Mouse (Mus musculus): ENCODE results near the gene 1110002E22Rik. TPM values are rescaled to one million over a fixed set of nuclear protein-coding genes. Genes with fewer than 3 reads are reported as not detected.

The 1110002E22Rik gene
- polyA plus RNA-seq, 1 experiment from 2014 or later, result 0.03 TPM

DNA sequence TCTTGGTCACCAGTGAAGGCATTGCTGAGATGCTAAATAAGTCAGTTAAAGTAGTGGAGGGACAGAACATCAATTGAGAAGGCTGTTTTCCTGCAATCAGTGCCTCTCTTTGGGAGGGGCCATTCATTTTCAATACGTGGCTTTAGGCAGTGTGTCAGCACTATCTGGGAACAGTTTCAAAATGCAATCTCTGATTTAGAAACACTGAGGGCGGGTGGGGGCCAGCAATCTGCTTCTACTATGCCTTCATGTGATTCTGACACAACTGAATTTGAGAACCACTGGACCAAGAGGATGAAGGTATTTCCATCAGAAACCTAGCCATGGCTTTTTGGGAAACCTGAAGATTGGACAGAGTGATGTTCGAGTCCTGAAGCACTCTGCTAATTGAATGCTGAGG is 30.4 kb downstream of the 1110002E22Rik start:
- H3K36me3 ChIP-seq, result peaks cover 6% of the 10 kb centered on the region; the same call in 1 of the 2 replicates
- H3K4me2 ChIP-seq (replicated peaks), result no peak overlapping the region
- no peaks in the 10 kb centered on the region for H3K9me3 ChIP-seq
- no peaks in the 10 kb centered on the region for H3K27me3 ChIP-seq
- H3K4me1 ChIP-seq (replicated peaks), result peaks cover 8% of the 10 kb centered on the region
- no peak for ATAC-seq
- no peak overlapping the region for H3K9ac ChIP-seq (replicated peaks)
- 85% methylated on average over 3 of the region's 3 CpGs for WGBS
- H3K4me3 ChIP-seq (replicated peaks), result no peak overlapping the region
- no peak overlapping the region for H3K27ac ChIP-seq

DNA sequence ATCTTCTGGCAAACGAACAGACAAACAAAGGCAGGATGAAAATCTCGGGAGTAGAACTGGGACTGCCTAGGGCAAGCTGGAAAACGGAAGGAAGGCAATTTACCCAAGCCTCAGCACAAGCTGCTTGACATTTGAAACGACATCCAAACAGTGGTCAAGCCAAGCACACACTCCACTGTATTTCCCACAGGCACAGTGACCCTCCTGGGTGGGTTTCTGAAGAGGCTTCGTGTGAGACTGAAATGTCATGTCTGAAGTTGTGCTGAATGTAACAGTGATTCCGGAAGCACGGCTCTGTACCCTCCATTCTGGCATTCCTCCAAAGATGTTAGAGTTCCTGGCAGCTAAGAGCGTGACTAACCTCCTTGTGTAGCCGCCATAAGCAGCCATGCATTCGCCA is 30.9 kb downstream of the 1110002E22Rik start:
- H3K4me2 ChIP-seq (replicated peaks), result no peak overlapping the region

DNA sequence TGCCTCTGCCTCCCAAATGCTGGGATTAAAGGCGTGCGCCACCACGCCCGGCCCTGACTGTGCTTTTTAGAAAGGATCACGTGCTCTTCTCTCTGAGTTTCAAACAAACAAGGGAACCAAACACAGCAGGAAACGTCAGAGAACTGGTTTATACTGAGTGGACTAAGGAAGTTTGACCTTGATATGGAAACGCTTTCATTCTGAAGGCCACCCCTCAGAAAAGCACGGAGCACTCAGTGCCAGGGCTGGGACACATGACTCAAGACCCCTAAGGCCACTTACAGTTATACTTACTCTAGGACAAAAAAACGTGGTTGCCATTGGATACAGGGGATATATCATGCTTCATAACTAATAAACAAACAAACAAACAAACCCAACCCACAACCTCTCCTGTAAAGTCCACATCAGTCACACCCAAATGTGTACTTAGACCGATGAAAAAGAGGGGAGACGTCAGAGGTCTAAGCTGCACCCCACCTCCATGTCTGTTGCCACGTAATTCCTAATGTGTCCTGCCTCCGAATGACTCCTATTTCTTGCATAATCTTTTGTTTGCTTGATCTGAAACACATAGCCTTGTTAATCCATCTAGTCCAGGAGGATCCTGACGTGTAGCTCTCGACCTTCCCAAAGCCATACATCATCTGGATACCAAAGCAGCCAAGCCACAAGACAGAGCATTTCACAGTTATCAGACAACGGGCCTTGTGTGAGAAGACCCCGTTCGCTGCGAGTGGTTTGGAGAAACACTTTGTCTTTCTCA is 31.6 kb downstream of the 1110002E22Rik start:
- 87% methylated on average over 19 of the region's 19 CpGs for WGBS
- Histone ChIP-seq H3K27ac (no peak overlapping the region), H3K4me2 (replicated peaks) (no peak overlapping the region), H3K4me3 (replicated peaks) (no peak overlapping the region), H3K36me3 (peaks cover 6% of the 10 kb centered on the region; the same call in 1 of the 2 replicates), H3K27me3 (no peaks in the 10 kb centered on the region), H3K9ac (replicated peaks) (no peak overlapping the region), H3K9me3 (no peaks in the 10 kb centered on the region), H3K4me1 (replicated peaks) (peaks cover 8% of the 10 kb centered on the region)
- peak; percentile 22; the same call in 1 of the 2 replicates for ATAC-seq

More for the DNA sequence above, 30.9 kb downstream of the 1110002E22Rik start:
- Histone ChIP-seq H3K27me3 (no peaks in the 10 kb centered on the region), H3K27ac (no peak overlapping the region), H3K9ac (replicated peaks) (no peak overlapping the region), H3K4me1 (replicated peaks) (peaks cover 8% of the 10 kb centered on the region), H3K36me3 (peaks cover 6% of the 10 kb centered on the region; the same call in 1 of the 2 replicates), H3K9me3 (no peaks in the 10 kb centered on the region), H3K4me3 (replicated peaks) (no peak overlapping the region)
- WGBS, result 77% methylated on average over 10 of the region's 10 CpGs
- peak; percentile 66 for ATAC-seq

DNA sequence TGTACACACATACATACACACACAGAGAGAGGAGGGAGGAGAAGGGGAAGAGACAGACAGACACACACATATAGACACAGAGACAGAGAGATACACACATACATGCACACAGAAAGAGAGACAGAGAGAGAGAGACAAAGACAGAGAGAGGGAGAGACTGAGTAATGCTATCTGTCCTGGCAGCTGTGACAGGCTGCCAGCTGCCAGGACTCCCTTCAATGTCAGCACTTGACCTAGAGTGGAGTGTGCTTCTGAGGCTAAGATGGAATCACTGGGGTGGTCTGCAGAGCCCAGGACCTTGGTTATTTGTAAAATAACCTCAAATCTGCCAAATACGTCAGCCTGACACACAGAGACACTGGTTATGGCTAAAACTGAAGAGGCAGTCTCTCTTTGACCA is 32.9 kb downstream of the 1110002E22Rik start:
- Histone ChIP-seq H3K27me3 (no peaks in the 10 kb centered on the region), H3K4me2 (replicated peaks) (no peak overlapping the region), H3K4me3 (replicated peaks) (no peak overlapping the region), H3K9ac (replicated peaks) (no peak overlapping the region), H3K27ac (no peak overlapping the region), H3K36me3 (peaks cover 6% of the 10 kb centered on the region; the same call in 1 of the 2 replicates), H3K9me3 (no peaks in the 10 kb centered on the region), H3K4me1 (replicated peaks) (peaks cover 8% of the 10 kb centered on the region)
- no peak for ATAC-seq
- WGBS, result 61% methylated on average over 1 of the region's 1 CpGs

DNA sequence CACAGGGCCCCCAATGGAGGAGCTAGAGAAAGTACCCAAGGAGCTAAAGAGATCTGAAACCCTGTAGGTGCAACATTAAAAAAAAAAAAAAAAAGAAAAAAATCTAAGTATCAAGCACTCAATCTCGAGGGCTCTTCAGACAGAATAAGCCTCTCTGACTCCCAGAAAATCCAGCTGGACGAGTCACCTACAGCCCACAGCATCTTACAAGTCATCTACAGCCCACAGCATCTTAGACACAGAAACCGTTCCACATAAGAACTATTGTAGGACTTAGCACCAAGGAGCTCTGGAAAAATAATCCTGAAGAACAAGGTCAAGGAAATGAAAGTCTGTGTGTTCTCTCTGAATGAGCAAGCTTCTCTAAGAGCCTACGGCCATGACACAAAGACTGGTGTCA is 37.1 kb downstream of the 1110002E22Rik start:
- 83% methylated on average over 4 of the region's 4 CpGs for WGBS
- Histone ChIP-seq H3K9ac (replicated peaks) (no peak overlapping the region), H3K9me3 (no peaks in the 10 kb centered on the region), H3K36me3 (no peaks in the 10 kb centered on the region), H3K4me2 (replicated peaks) (no peak overlapping the region), H3K27ac (no peak overlapping the region), H3K4me1 (replicated peaks) (peaks cover 8% of the 10 kb centered on the region), H3K4me3 (replicated peaks) (no peak overlapping the region), H3K27me3 (no peaks in the 10 kb centered on the region)
- ATAC-seq, result no peak

DNA sequence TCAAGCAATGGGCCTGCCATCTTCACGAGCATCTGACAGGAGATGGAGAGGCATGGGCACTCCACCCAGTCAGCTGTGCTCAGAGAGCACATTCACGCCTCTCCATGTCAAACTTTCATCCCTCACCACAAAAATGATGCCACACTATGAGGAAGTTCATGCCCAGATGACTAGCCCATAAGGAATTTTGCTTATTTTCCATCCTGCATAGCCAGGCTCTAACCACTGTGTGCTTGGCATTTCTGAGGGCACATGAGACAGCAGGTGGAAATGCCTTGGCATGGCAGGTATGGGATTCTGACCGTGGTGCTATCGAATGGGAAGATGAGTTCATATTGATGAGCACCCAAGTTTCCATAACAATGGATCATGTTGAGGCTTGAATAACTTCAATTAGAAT is 38.8 kb downstream of the 1110002E22Rik start:
- no peak overlapping the region for H3K27ac ChIP-seq
- no peaks in the 10 kb centered on the region for H3K27me3 ChIP-seq
- no peak overlapping the region for H3K4me2 ChIP-seq (replicated peaks)
- H3K4me3 ChIP-seq (replicated peaks), result no peak overlapping the region
- no peak overlapping the region for H3K9ac ChIP-seq (replicated peaks)
- 93% methylated on average over 4 of the region's 4 CpGs for WGBS
- H3K4me1 ChIP-seq (replicated peaks), result no peaks in the 10 kb centered on the region
- H3K36me3 ChIP-seq, result no peaks in the 10 kb centered on the region
- no peak for ATAC-seq
- H3K9me3 ChIP-seq, result no peaks in the 10 kb centered on the region

DNA sequence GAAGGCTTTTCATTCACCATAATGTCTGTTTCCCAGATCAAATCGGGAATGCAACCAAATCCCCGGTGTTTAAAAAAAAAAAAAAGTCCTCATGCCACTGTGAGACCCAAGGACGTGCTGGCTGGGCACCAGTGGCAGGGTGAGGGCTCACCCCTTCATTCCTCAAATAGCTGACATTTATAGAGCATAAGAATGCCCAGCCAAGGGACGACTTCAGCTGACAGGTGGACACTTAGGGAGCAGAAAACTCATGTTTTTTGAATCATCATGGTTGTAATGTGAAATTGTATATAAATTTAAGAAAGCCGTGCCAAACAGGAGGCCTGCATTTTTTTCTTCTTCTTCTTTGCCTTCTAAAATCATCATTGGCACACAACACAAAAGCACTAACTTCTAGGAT is 40.2 kb downstream of the 1110002E22Rik start:
- 69% methylated on average over 5 of the region's 5 CpGs for WGBS
- Histone ChIP-seq H3K9ac (replicated peaks) (no peak overlapping the region), H3K4me1 (replicated peaks) (no peaks in the 10 kb centered on the region), H3K4me2 (replicated peaks) (no peak overlapping the region), H3K27me3 (no peaks in the 10 kb centered on the region), H3K4me3 (replicated peaks) (no peak overlapping the region), H3K27ac (no peak overlapping the region), H3K36me3 (no peaks in the 10 kb centered on the region), H3K9me3 (no peaks in the 10 kb centered on the region)
- ATAC-seq, result no peak

DNA sequence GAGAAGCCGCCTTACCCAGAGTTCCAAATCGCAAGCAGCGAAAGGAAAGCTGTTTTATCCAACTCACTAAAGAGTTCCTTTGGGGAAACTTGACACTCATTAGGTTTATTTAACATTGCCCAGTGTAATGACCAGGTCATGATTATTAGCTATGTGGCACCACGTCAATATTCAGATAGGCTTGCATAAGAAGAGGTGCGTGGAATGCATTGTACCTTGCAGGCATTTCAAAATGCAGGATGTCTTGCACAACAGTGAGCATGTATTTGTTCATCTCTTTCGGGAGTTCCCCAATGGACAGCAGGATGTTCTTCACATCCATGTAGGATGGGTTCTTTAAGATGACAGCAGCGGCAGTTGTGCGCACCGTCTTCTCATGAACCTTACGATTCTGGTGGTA is 42.0 kb downstream of the 1110002E22Rik start:
- 95% methylated on average over 10 of the region's 10 CpGs for WGBS
- H3K27ac ChIP-seq, result no peak overlapping the region
- H3K9ac ChIP-seq (replicated peaks), result no peak overlapping the region
- H3K36me3 ChIP-seq, result peaks cover 3% of the 10 kb centered on the region; the same call in 1 of the 2 replicates
- no peaks in the 10 kb centered on the region for H3K9me3 ChIP-seq
- no peaks in the 10 kb centered on the region for H3K27me3 ChIP-seq
- no peaks in the 10 kb centered on the region for H3K4me1 ChIP-seq (replicated peaks)
- no peak for ATAC-seq
- no peak overlapping the region for H3K4me2 ChIP-seq (replicated peaks)
- no peak overlapping the region for H3K4me3 ChIP-seq (replicated peaks)

DNA sequence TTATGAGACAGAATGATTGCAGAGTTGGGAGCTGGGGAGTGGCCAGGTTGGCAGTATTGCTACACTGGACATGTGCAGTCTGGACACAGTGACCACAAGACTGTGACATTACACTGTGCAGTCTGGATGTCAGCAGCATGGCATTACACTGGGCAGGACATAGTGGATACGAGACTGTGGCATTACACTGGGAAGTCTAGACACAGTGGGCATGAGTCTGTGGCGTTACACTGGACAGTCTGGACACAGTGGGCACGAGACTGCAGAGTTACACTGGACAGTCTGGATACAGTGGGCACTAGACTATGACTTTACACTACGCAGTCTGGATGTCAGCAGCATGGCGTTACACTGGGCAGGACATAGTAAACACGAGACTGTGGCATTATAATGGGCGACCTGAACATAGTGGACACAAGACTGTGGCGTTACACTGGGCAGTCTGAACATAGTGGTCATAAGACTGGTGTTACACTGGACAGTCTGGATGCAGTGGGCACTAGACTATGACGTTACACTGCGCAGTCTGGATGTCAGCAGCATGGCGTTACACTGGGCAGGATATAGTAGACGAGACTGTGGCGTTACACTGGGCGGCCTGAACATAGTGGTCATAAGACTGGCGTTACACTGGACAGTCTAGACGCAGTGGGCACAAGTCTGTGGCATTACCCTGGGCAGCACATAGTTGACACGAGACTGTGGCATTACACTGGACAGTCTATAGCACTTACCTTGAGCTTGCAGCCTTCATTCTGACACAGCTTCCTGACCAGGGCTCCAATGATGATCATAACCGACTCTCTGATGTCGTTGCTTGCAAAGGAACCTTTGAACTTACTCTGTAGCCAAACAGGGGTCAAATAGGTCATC is 46.3 kb downstream of the 1110002E22Rik start:
- ATAC-seq, result peak; percentile 50
- H3K9ac ChIP-seq (replicated peaks), result no peak overlapping the region
- 91% methylated on average over 19 of the region's 19 CpGs for WGBS

DNA sequence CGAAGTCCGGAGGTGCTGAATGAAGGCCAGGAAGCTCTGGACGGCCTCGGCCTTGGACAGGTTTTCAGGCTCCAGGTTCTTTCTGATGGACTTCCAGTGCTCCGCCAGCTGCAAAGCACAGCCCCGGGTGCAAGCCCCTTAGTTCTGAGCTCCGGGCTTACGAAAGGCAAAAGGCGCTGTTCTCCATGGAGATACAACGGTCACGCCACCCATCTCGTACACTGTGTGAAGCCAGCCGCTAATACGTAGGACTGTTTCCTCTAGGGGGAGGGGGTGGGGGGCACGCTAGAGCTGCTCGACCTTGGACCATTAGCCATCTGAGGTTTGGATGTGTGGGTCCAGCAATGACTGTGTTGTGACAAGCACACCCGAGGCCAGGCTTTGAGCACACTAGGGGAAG is 49.3 kb downstream of the 1110002E22Rik start:
- no peak overlapping the region for H3K4me2 ChIP-seq (replicated peaks)
- H3K4me1 ChIP-seq (replicated peaks), result no peaks in the 10 kb centered on the region
- H3K27me3 ChIP-seq, result no peaks in the 10 kb centered on the region
- H3K9ac ChIP-seq (replicated peaks), result no peak overlapping the region
- H3K4me3 ChIP-seq (replicated peaks), result no peak overlapping the region
- no peak overlapping the region for H3K27ac ChIP-seq
- H3K36me3 ChIP-seq, result peaks cover 3% of the 10 kb centered on the region; the same call in 1 of the 2 replicates
- no peak for ATAC-seq
- 90% methylated on average over 17 of the region's 17 CpGs for WGBS
- no peaks in the 10 kb centered on the region for H3K9me3 ChIP-seq

More for the DNA sequence above, 46.3 kb downstream of the 1110002E22Rik start:
- no peak overlapping the region for H3K4me2 ChIP-seq (replicated peaks)
- H3K27ac ChIP-seq, result no peak overlapping the region
- H3K27me3 ChIP-seq, result no peaks in the 10 kb centered on the region
- H3K9me3 ChIP-seq, result no peaks in the 10 kb centered on the region
- H3K4me3 ChIP-seq (replicated peaks), result no peak overlapping the region
- no peaks in the 10 kb centered on the region for H3K4me1 ChIP-seq (replicated peaks)
- H3K36me3 ChIP-seq, result peaks cover 3% of the 10 kb centered on the region; the same call in 1 of the 2 replicates

DNA sequence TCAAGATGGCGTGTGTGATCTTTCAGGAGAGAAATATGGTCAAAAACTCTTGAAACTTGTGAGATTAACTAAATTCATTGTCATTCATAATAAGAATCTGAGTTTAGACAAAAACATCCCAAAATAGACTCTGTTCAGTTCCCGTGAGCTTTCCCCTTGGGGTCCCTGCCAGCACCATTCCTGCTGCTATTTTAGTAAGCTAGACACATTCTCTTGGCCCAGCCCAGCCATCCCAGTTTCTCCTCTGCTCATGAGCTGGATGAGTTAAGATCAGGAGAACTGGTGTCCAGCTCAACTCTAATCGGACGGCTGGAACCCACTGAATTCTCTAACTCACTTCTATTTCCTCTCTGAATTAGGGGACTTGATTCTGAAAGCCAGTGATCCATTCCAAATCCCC is 52.0 kb downstream of the 1110002E22Rik start:
- no peak for ATAC-seq
- WGBS, result 91% methylated on average over 4 of the region's 4 CpGs
- H3K9me3 ChIP-seq, result no peaks in the 10 kb centered on the region

DNA sequence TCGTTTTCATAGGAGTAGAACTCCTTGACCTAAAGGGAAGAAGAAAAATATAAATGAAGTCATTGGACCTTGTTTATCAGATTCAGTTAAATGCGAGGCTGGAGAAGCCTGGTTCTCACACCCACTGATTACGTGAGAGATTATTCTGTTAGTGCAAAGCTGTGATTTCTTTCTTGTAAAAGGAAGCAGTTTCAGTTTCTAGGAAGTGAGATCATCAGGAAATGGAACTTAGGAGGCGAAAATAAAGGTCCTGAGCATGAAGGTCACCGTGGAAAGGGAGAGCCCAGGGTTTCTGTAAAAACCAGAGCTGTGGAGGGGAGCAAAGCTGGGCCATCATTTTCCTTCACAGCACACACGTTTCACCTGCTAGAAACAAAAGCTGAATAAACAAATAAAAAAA is 53.5 kb downstream of the 1110002E22Rik start:
- Histone ChIP-seq H3K4me3 (replicated peaks) (no peak overlapping the region), H3K9me3 (no peaks in the 10 kb centered on the region), H3K4me1 (replicated peaks) (no peaks in the 10 kb centered on the region), H3K27ac (no peak overlapping the region), H3K27me3 (no peaks in the 10 kb centered on the region), H3K36me3 (no peaks in the 10 kb centered on the region), H3K9ac (replicated peaks) (no peak overlapping the region), H3K4me2 (replicated peaks) (no peak overlapping the region)
- ATAC-seq, result no peak
- WGBS, result 79% methylated on average over 6 of the region's 6 CpGs

More for the DNA sequence above, 52.0 kb downstream of the 1110002E22Rik start:
- Histone ChIP-seq H3K4me2 (replicated peaks) (no peak overlapping the region), H3K27me3 (no peaks in the 10 kb centered on the region), H3K27ac (no peak overlapping the region), H3K36me3 (no peaks in the 10 kb centered on the region), H3K9ac (replicated peaks) (no peak overlapping the region), H3K4me1 (replicated peaks) (no peaks in the 10 kb centered on the region), H3K4me3 (replicated peaks) (no peak overlapping the region)
